Mouse (Mus musculus): Measurements from ENCODE around the gene Lmbrd1.
"Not testable (repeated sequence)": the region's sequence is repeated elsewhere in the genome, so short reads cannot be mapped to it uniquely, and the experiment has no call there.

Lmbrd1 gene

GRCm38 (mm10) chr1:24678205-24678917 is at the start of gene Lmbrd1:
Gene Lmbrd1 (plus strand): TSS chr1:24678630.
- DNase-seq (ENCODE audit: extremely low spot score, low spot score) = peak; percentile 96

- peak; percentile 25 for DNase-seq (ENCODE audit: extremely low spot score, low spot score)
Observed at GRCm38 (mm10) chr1:24633553-24634132, 44.8 kb upstream of the Lmbrd1 start.

- no peak for DNase-seq (ENCODE audit: extremely low spot score, low spot score)
Observed at GRCm38 (mm10) chr1:24650100-24650499, 28.3 kb upstream of the Lmbrd1 start.

GRCm38 (mm10) chr1:24659914-24660313 is 18.5 kb upstream of the Lmbrd1 start:
- no peak for DNase-seq (ENCODE audit: extremely low spot score, low spot score)

- DNase-seq (ENCODE audit: extremely low spot score, low spot score) = not testable (repeated sequence)
Observed at GRCm38 (mm10) chr1:24660662-24661061, 17.8 kb upstream of the Lmbrd1 start.

GRCm38 (mm10) chr1:24661551-24661950 is 16.9 kb upstream of the Lmbrd1 start:
- DNase-seq (ENCODE audit: extremely low spot score, low spot score) = no peak

GRCm38 (mm10) chr1:24664158-24664557 is 14.3 kb upstream of the Lmbrd1 start:
- no peak for DNase-seq (ENCODE audit: extremely low spot score, low spot score)

GRCm38 (mm10) chr1:24673231-24673630 is 5.2 kb upstream of the Lmbrd1 start:
- no peak for DNase-seq (ENCODE audit: extremely low spot score, low spot score)

GRCm38 (mm10) chr1:24677706-24678105 is 724 bp upstream of the Lmbrd1 start:
- DNase-seq (ENCODE audit: extremely low spot score, low spot score) = no peak

- no peak for DNase-seq (ENCODE audit: extremely low spot score, low spot score)
Observed at GRCm38 (mm10) chr1:24679071-24679470, 641 bp downstream of the Lmbrd1 start.

GRCm38 (mm10) chr1:24680991-24681390 is 2.6 kb downstream of the Lmbrd1 start:
- DNase-seq (ENCODE audit: extremely low spot score, low spot score) = no peak

- DNase-seq (ENCODE audit: extremely low spot score, low spot score) = no peak
Observed at GRCm38 (mm10) chr1:24681946-24682345, 3.5 kb downstream of the Lmbrd1 start.

- peak; percentile 38 for DNase-seq (ENCODE audit: extremely low spot score, low spot score)
Observed at GRCm38 (mm10) chr1:24683947-24684346, 5.5 kb downstream of the Lmbrd1 start.

- no peak for DNase-seq (ENCODE audit: extremely low spot score, low spot score)
Observed at GRCm38 (mm10) chr1:24685606-24686005, 7.2 kb downstream of the Lmbrd1 start.

- no peak for DNase-seq (ENCODE audit: extremely low spot score, low spot score)
Observed at GRCm38 (mm10) chr1:24686235-24687021, 8.0 kb downstream of the Lmbrd1 start.

GRCm38 (mm10) chr1:24697677-24698076 is 19.2 kb downstream of the Lmbrd1 start:
- no peak for DNase-seq (ENCODE audit: extremely low spot score, low spot score)

GRCm38 (mm10) chr1:24698146-24698880 is 19.9 kb downstream of the Lmbrd1 start:
- DNase-seq (ENCODE audit: extremely low spot score, low spot score) = no peak

GRCm38 (mm10) chr1:24699320-24699719 is 20.9 kb downstream of the Lmbrd1 start:
- no peak for DNase-seq (ENCODE audit: extremely low spot score, low spot score)

- DNase-seq (ENCODE audit: extremely low spot score, low spot score) = no peak
Observed at GRCm38 (mm10) chr1:24700241-24700640, 21.8 kb downstream of the Lmbrd1 start.

GRCm38 (mm10) chr1:24703821-24704220 is 25.4 kb downstream of the Lmbrd1 start:
- DNase-seq (ENCODE audit: extremely low spot score, low spot score) = no peak

GRCm38 (mm10) chr1:24716301-24716700 is 37.9 kb downstream of the Lmbrd1 start:
- DNase-seq (ENCODE audit: extremely low spot score, low spot score) = no peak

- no peak for DNase-seq (ENCODE audit: extremely low spot score, low spot score)
Observed at GRCm38 (mm10) chr1:24719621-24720020, 41.2 kb downstream of the Lmbrd1 start.

All from neural tube, embryonic 10.5 days (tissue).